Comparison of ENCODE assay signal across 9 mouse cellular contexts in genomic region chr11:55184733-55185291, GRCm38 (mm10). TPM values are rescaled to one million over a fixed set of nuclear protein-coding genes. Genes with fewer than 3 reads are reported as not detected.
DNase-seq lines count a peak whose midpoint lies in the region; ATAC-seq lines count a peak whose summit lies in the region.
"Had no signal": no experiment of that assay in that cellular context is flagged by ENCODE, and none has a peak within 500 bp of the region (broad histone marks: within the 10 kb centered on the region; RNA-seq: fewer than 3 reads in every experiment).

Slc36a2 (minus strand) TSS chr11:55185077.

- peak; percentile 20 for DNase-seq in kidney, postnatal 14 days
- DNase-seq in kidney, adult 18-20 months, result no peak
- no peak for DNase-seq in adrenal gland, postnatal 4 days (ENCODE audit: low spot score in 2 of 2)
- DNase-seq in heart, postnatal 25 days (ENCODE audit: low spot score), result no peak
- DNase-seq in lung, postnatal 36 days, result peak; percentile 82
- DNase-seq in thymus, adult 18-20 months, result no peak
- DNase-seq in right cerebral cortex, postnatal 14 days, result no peak

- H3K27me3 ChIP-seq in intestine, embryonic 15.5 days (replicated peaks), result no peaks in the 10 kb centered on the region

- no peaks in the 10 kb centered on the region for H3K4me1 ChIP-seq in intestine, embryonic 15.5 days (replicated peaks)

- H3K27ac ChIP-seq in intestine, embryonic 15.5 days, result no peak within 1 kb of the TSS

- no peak for ATAC-seq in intestine, embryonic 15.5 days

- H3K9me3 ChIP-seq in intestine, embryonic 15.5 days, result no peaks in the 10 kb centered on the region
- H3K9me3 ChIP-seq: G1E had no signal

- no peak within 1 kb of the TSS for H3K9ac ChIP-seq in intestine, embryonic 15.5 days

- no peak within 1 kb of the TSS for H3K4me2 ChIP-seq in intestine, embryonic 15.5 days (replicated peaks)

- intact Hi-C loops in heart, postnatal 25 days (cut with DNase I), result no loop called here

- H3K4me3 ChIP-seq in intestine, embryonic 15.5 days (replicated peaks), result no peak within 1 kb of the TSS

- H3K36me3 ChIP-seq in intestine, embryonic 15.5 days, result no peaks in the 10 kb centered on the region
- H3K36me3 ChIP-seq: G1E had no signal

- WGBS in intestine, embryonic 15.5 days, result 34% methylated on average over 10 of the region's 10 CpGs

RNA-seq across cellular contexts. Expression of gene Slc36a2, which starts in this region (rescaled TPM):
- 10 to 100 TPM; 45.2 to 66.6 TPM for total RNA-seq in adrenal gland, postnatal 4 days (2021)
- total RNA-seq in heart, postnatal 25 days (2021), result 10 to 100 TPM; 14.2 to 14.8 TPM
- 0.31 and 0.69 TPM in 2 replicates for polyA plus RNA-seq in intestine, embryonic 15.5 days (2015; fragmentation: Nextera tagmentation; extraction: Ambion mirVana)
- polyA plus RNA-seq: G1E had no signal

Comparison
In these comparisons a context has a peak if more than half of its experiments do, and no peak if none do; other contexts are left out.
1. DNase-seq: peak in kidney, postnatal 14 days (single experiment) and lung, postnatal 36 days (single experiment); none in kidney, adult 18-20 months (single experiment), adrenal gland, postnatal 4 days (0 of 2), heart, postnatal 25 days (single experiment), thymus, adult 18-20 months (0 of 2) and right cerebral cortex, postnatal 14 days (single experiment).